In the genomic region with DNA sequence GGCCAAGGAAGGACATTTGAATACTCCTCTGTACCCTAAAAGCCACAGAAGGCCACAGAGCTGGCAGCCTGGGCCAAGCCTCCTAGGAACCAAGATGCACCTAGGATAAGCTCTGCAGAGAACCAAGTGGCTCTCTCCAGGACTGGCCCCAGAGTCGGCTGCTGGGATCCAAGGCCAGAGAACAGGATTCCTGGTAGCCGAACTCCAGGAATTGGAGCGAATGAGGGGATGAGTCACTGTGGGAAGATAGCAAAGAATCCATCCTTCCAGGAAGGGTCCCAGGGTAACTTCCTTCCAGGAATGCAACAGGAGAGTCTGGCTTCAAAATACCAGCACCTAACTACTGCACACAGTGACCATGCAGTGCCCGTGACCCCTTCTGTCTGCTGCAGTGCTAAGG, we compare ENCODE assay signal across 14 mouse cellular contexts. TPM values are rescaled to one million over a fixed set of nuclear protein-coding genes. Genes with fewer than 3 reads are reported as not detected.
DNase-seq lines count a peak whose midpoint lies in the region; ATAC-seq and TF ChIP-seq lines count a peak whose summit lies in the region.
"Had no signal": no experiment of that assay in that cellular context is flagged by ENCODE, and none has a peak within 500 bp of the region (broad histone marks: within the 10 kb centered on the region; RNA-seq: fewer than 3 reads in every experiment).

No protein-coding gene starts in this region.

- peaks cover 7% of the 10 kb centered on the region; the same call in 1 of the 2 replicates for H3K36me3 ChIP-seq in heart, embryonic 13.5 days
- no peaks in the 10 kb centered on the region for H3K36me3 ChIP-seq in myocyte (ENCODE audit: control insufficient read depth, insufficient read depth)
- H3K36me3 ChIP-seq: embryonic facial prominence, embryonic 13.5 days; midbrain, embryonic 13.5 days had no signal

- peaks cover 62% of the 10 kb centered on the region for H3K4me1 ChIP-seq in heart, embryonic 13.5 days

- H3K4me3 ChIP-seq in heart, embryonic 13.5 days = no peak overlapping the region
- no peak overlapping the region for H3K4me3 ChIP-seq in myocyte
- H3K4me3 ChIP-seq: embryonic facial prominence, embryonic 13.5 days; forebrain, embryonic 13.5 days; midbrain, embryonic 13.5 days had no signal

- TF ChIP-seq POLR2A in myocyte (IDR thresholded peaks at IDR 0.05; ENCODE audit: insufficient read length, low read depth) = no peak

- H3K27ac ChIP-seq in heart, embryonic 13.5 days (replicated peaks) = peak overlapping the region; percentile 76
- H3K27ac ChIP-seq: embryonic facial prominence, embryonic 13.5 days; forebrain, embryonic 13.5 days; midbrain, embryonic 13.5 days had no signal

- 68% methylated on average over 4 of the region's 4 CpGs for WGBS in heart, embryonic 13.5 days

- peak; percentile 69 for DNase-seq in adrenal gland, adult 8-10 months
- DNase-seq in adrenal gland, postnatal 14 days = no peak
- DNase-seq in heart, adult 8-10 months (ENCODE audit: low spot score) = no peak
- peak; percentile 64 for DNase-seq in ovary, adult 18-20 months (ENCODE audit: low spot score)
- DNase-seq in ovary, postnatal 10 days (ENCODE audit: low spot score) = no peak
- DNase-seq: cerebellum, adult 11-12 months; layer of hippocampus, adult 9-11 months had no signal

- H3K9ac ChIP-seq in heart, embryonic 13.5 days = no peak overlapping the region; the same call in 1 of the 2 replicates
- H3K9ac ChIP-seq: embryonic facial prominence, embryonic 13.5 days; forebrain, embryonic 13.5 days; midbrain, embryonic 13.5 days had no signal

- no peak overlapping the region for H3K4me2 ChIP-seq in heart, embryonic 13.5 days
- peak overlapping the region; percentile 55 for H3K4me2 ChIP-seq in myocyte (ENCODE audit: low read depth)
- H3K4me2 ChIP-seq: embryonic facial prominence, embryonic 13.5 days; forebrain, embryonic 13.5 days; midbrain, embryonic 13.5 days had no signal

- no peak for ATAC-seq in heart, embryonic 13.5 days (ENCODE audit: extremely low read depth, insufficient number of reproducible peaks, low FRiP score, low TSS enrichment)
- ATAC-seq in inflammation-experienced regulatory T-cells, adult 6 months = no peak
- ATAC-seq: forebrain, embryonic 13.5 days; midbrain, embryonic 13.5 days had no signal

- H3ac ChIP-seq in myocyte (ENCODE audit: control insufficient read depth, insufficient read length) = no peak overlapping the region

- H3K9me3 ChIP-seq in heart, embryonic 13.5 days = no peaks in the 10 kb centered on the region
- H3K9me3 ChIP-seq: embryonic facial prominence, embryonic 13.5 days; forebrain, embryonic 13.5 days; midbrain, embryonic 13.5 days had no signal

- no peaks in the 10 kb centered on the region for H3K79me2 ChIP-seq in myocyte (ENCODE audit: control insufficient read depth, insufficient read depth)

- no peaks in the 10 kb centered on the region for H3K27me3 ChIP-seq in heart, embryonic 13.5 days (replicated peaks)
- H3K27me3 ChIP-seq in myocyte (ENCODE audit: control insufficient read depth, insufficient read depth, insufficient read length) = no peaks in the 10 kb centered on the region
- H3K27me3 ChIP-seq: CH12.LX; embryonic facial prominence, embryonic 13.5 days; forebrain, embryonic 13.5 days; midbrain, embryonic 13.5 days had no signal

TF ChIP-seq in myocyte, 11 proteins besides CTCF, POLR2A, EP300 and RAD21:
- TF ChIP-seq MYOG (IDR thresholded peaks at IDR 0.05; ENCODE audit: control insufficient read depth in 1 of 3, insufficient read depth in 1 of 3, insufficient read length in 2 of 3, low read depth in 2 of 3) = no peak
- TF ChIP-seq TCF12 (IDR thresholded peaks at IDR 0.05; ENCODE audit: insufficient read depth, poor library complexity, severe bottlenecking) = no peak
- no peak for TF ChIP-seq REST (IDR thresholded peaks at IDR 0.05; ENCODE audit: insufficient read depth, insufficient read length)
- TF ChIP-seq MAX (IDR thresholded peaks at IDR 0.05; ENCODE audit: low read depth) = no peak
- no peak for TF ChIP-seq SRF (IDR thresholded peaks at IDR 0.05; ENCODE audit: control insufficient read depth, insufficient read length, low read depth)
- no peak for TF ChIP-seq POLR2AphosphoS2 (IDR thresholded peaks at IDR 0.05; ENCODE audit: insufficient read length, low read depth)
- TF ChIP-seq E2F4 (IDR thresholded peaks at IDR 0.05; ENCODE audit: insufficient read depth) = no peak
- no peak for TF ChIP-seq USF1 (IDR thresholded peaks at IDR 0.05; ENCODE audit: low read depth)
- no peak for TF ChIP-seq TCF3 (IDR thresholded peaks at IDR 0.05; ENCODE audit: insufficient read length, low read depth)
- TF ChIP-seq MYOD1 (IDR thresholded peaks at IDR 0.05; ENCODE audit: control insufficient read depth in 1 of 3, insufficient read length in 2 of 3, low read depth in 2 of 3) = no peak
- TF ChIP-seq CEBPB (IDR thresholded peaks at IDR 0.05; ENCODE audit: insufficient read depth, poor library complexity, severe bottlenecking) = no peak
TF ChIP-seq in myocyte: peak in this region for 0.

RNA-seq across cellular contexts. Expression of gene Scarb1, which starts 8.6 kb away (rescaled TPM):
- total RNA-seq in adrenal gland, adult 8-10 months (2022) = 1,000 to 10,000 TPM; 1,640 to 3,396 (median 2,408) TPM
- 1,757 and 2,166 TPM in 2 replicates for total RNA-seq in adrenal gland, postnatal 14 days (2021)
- 65.6 and 69.7 TPM in 2 replicates for polyA plus RNA-seq in heart, embryonic 13.5 days (2015; fragmentation: Nextera tagmentation; extraction: Ambion mirVana)
- total RNA-seq in heart, adult 8-10 months (2022) = 10 to 100 TPM; 21.8 to 27.3 (median 25.7) TPM
- 28.6 TPM for polyA plus RNA-seq in myocyte (2012; fragmentation: generic; extraction: Trizol)
- 10 to 100 TPM in 1 of 3 experiments, 1 to 10 TPM in 2; 3.7 to 11.8 (median 6.6) TPM for polyA plus RNA-seq in inflammation-experienced regulatory T-cells, adult 6 months (2017; shearing (Covaris generic))

RNA-seq across cellular contexts. Expression of gene Gm10382, which starts 56.8 kb away (rescaled TPM):
- under 1 TPM in 3 of 4 experiments, not detected in 1; 0.41 to 0.48 (median 0.45) TPM for total RNA-seq in adrenal gland, adult 8-10 months (2022)
- total RNA-seq in adrenal gland, postnatal 14 days (2021) = 0.26 and 0.49 TPM in 2 replicates
- 0.68 and 0.70 TPM in 2 replicates for polyA plus RNA-seq in heart, embryonic 13.5 days (2015; fragmentation: Nextera tagmentation; extraction: Ambion mirVana)
- not detected for total RNA-seq in heart, adult 8-10 months (2022)
- polyA plus RNA-seq in myocyte (2012; fragmentation: generic; extraction: Trizol) = 1.9 TPM
- 1 to 10 TPM in 2 of 3 experiments, under 1 TPM in 1; 0.65 to 1.1 (median 1.0) TPM for polyA plus RNA-seq in inflammation-experienced regulatory T-cells, adult 6 months (2017; shearing (Covaris generic))

RNA-seq across cellular contexts. Expression of gene Ubc, which starts 57.7 kb away (rescaled TPM):
- total RNA-seq in adrenal gland, adult 8-10 months (2022) = 1,000 to 10,000 TPM; 1,164 to 1,564 (median 1,502) TPM
- 1,142 and 1,189 TPM in 2 replicates for total RNA-seq in adrenal gland, postnatal 14 days (2021)
- 819 and 833 TPM in 2 replicates for polyA plus RNA-seq in heart, embryonic 13.5 days (2015; fragmentation: Nextera tagmentation; extraction: Ambion mirVana)
- total RNA-seq in heart, adult 8-10 months (2022) = 1,000 to 10,000 TPM in 2 of 4 experiments, 100 to 1,000 TPM in 2; 839 to 1,234 (median 1,027) TPM
- 878 TPM for polyA plus RNA-seq in myocyte (2012; fragmentation: generic; extraction: Trizol)
- polyA plus RNA-seq in inflammation-experienced regulatory T-cells, adult 6 months (2017; shearing (Covaris generic)) = 1,000 to 10,000 TPM in 2 of 3 experiments, 100 to 1,000 TPM in 1; 741 to 1,375 (median 1,290) TPM

Comparison
In these comparisons a context has a peak if more than half of its experiments do, and no peak if none do; other contexts are left out.
1. DNase-seq: peak in adrenal gland, adult 8-10 months (single experiment) and ovary, adult 18-20 months (single experiment); none in adrenal gland, postnatal 14 days (single experiment), heart, adult 8-10 months (single experiment) and ovary, postnatal 10 days (single experiment).
2. RNA of gene Scarb1, which starts 8.6 kb away (total RNA-seq): 1,640 to 3,396 TPM in adrenal gland, adult 8-10 months and 1,757 to 2,166 TPM in adrenal gland, postnatal 14 days; 21.8 to 27.3 TPM in heart, adult 8-10 months; every median in the first group is over 10 times any median in the second.